Mouse (Mus musculus) adrenal gland, postnatal 4 days (tissue): ENCODE results near the gene Dip2a. TPM values are rescaled to one million over a fixed set of nuclear protein-coding genes. Genes with fewer than 3 reads are reported as not detected.

ENCODE experiments used
- DNase-seq, 2 experiments: peaks; one replicate each; pipeline ENCODE4 v3.0.0; 2021 to 2022; ENCODE audit warnings: low spot score in 2 of 2, mixed read lengths in 2 of 2
- total RNA-seq, 2 experiments: library from RNA; stranded (reverse); gene quantifications; 2 replicates each; pipeline ENCODE4 v1.2.3; 2021

Dip2a gene
- total RNA-seq, 2 experiments from 2014 or later, result 39.8 to 42.4 TPM

GRCm38 (mm10) chr10:76316194-76316593, 28.9 kb downstream of the Dip2a start:
- no peak for DNase-seq

DNA sequence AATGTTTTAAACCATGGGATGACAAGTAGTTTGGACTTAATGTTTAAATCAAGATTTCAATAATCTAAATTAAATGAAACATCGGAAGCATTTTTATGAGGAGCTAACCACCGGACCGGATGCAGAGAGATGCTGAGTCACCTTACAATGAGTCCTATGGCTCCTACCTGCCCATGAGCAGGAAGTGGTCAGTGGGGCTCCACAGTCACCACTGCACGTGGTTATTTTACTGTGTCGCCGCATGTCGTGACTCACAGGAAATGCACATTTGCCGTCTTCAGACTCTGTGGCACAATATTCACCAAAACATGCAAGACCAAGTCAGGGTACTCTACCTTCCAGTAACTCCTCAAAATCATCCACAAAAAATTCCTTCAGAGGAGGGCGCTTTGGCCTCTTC, 38.4 kb downstream of the Dip2a start:
- no peak for DNase-seq

- DNase-seq, result no peak
Measured at GRCm38 (mm10) chr10:76300133-76300532, 45.0 kb downstream of the Dip2a start.

DNA sequence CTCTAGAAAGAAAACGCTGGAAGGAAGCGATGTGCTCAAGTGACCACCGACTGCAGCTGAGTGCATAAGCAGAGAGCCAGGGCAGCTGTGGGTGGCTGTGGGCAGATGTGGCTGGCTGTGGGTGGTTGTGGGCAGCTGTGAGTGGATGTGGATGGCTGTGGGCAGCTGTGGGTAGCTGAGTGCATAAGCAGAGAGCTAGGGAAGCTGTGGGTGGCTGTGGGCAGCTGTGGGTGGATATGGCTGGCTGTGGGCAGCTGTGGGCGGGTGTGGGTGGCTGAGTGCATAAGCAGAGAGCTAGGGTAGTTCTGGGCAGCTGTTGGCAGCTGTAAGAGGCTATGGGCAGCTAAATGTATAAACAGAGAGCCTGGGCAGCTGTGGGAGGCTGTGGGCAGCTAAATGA, 51.9 kb downstream of the Dip2a start:
- no peak for DNase-seq

GRCm38 (mm10) chr10:76289936-76290671, 55.0 kb downstream of the Dip2a start:
- DNase-seq, result no peak

GRCm38 (mm10) chr10:76289052-76289451, 56.0 kb downstream of the Dip2a start:
- no peak for DNase-seq

DNA sequence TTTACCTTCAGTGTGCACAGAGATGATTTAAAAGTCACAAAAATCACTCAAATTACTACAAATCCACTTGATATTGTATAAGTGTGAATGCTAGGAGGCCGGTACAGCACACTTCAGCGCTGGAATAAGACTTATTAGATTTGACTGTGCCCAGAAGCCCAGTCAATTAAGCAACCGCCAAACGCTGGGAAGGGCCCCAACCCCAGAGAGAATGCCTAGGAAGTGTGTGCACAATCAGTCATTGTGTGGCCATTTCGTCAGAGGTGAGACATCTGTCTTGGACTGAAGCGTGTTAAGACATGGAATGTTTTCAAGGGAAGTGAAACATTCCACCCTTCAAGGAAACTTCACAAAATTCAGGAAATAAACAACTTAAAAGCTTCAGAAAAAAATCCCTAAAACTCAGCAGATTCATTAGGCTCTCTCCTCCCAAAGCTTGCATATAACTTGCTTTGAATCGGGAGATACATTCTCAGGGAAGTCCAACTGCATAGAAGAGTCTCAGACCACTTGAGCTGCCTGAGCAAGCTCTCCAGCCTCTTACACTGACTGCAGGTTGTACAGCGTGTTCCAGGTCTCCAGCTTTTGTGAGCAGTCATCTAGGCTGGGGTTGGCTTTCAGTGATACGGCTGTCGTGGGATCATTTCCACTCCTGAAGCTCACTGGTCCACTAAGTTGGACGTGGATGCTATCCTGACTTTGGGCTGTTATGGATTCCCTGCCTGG, 56.7 kb downstream of the Dip2a start:
- DNase-seq, result no peak

DNA sequence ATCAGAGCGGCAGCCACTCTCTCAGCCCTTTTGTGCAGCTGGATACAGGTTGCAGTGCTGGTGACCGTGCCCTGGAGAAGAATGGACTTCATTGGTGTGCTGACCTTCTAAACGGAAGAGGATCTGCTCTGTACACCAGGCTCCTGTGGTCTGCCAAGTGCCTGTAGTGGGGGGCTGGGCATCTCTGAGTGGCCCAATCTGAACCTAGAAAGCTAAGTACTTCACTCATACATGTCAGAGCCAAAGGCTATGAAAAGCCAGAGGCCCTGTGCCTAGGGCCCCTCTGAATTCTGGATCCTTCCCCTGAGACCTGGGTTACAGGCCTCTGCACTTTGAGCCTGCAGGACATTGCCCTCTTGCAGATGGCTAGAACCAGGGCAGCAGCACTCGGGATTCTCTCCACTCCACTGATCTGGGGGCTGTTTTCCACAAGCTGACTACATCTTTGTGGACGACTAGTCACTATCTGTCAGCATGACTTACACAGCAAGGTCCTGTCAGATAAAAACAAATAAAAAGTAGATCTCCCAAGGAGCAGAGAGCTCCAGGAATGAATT, 66.5 kb downstream of the Dip2a start:
- no peak for DNase-seq

- DNase-seq, result no peak
Measured at GRCm38 (mm10) chr10:76275256-76275655, 69.8 kb downstream of the Dip2a start.

- DNase-seq, result no peak
Measured at GRCm38 (mm10) chr10:76271238-76271637, 73.9 kb downstream of the Dip2a start.

DNA sequence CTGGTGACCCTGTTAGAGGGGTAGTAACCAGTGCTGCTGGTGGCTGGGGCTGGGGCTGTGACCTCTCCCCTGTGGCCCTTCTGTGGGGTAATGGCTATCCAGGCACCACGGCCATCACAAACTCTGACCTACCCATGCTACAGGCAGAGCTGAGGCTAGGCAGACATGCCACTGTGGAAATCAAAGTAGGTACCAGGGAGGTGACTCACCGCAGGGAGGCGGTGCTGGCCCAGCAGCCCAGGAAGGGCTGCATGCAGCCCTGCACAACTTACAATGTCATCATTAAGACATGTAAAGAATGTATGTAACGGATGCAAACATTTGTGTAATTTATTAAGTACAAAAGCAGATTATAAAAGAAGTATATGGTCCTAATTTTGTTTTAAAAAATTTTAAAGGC, 82.7 kb downstream of the Dip2a start:
- DNase-seq, result no peak

DNA sequence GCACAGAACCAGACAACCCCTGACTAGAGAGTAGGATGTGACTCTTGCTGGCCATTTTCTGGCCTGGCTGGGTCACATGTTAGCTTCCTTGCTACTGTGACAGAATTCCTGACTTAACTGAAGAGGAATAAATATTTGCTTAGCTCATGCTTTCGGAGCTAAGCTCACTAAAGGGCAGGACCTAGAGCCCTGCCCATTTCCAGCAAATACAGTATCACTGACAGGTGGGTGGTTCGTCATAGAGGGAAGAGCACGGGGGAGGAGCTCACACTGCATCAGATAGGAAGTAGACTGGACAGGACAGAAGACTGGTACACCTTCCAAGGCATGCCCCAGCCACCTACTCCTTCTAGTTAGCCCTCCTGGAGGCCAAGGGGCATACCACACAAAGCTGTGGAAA, 83.6 kb downstream of the Dip2a start:
- DNase-seq, result no peak

- DNase-seq, result no peak
Measured at GRCm38 (mm10) chr10:76260358-76261059, 84.6 kb downstream of the Dip2a start.

DNA sequence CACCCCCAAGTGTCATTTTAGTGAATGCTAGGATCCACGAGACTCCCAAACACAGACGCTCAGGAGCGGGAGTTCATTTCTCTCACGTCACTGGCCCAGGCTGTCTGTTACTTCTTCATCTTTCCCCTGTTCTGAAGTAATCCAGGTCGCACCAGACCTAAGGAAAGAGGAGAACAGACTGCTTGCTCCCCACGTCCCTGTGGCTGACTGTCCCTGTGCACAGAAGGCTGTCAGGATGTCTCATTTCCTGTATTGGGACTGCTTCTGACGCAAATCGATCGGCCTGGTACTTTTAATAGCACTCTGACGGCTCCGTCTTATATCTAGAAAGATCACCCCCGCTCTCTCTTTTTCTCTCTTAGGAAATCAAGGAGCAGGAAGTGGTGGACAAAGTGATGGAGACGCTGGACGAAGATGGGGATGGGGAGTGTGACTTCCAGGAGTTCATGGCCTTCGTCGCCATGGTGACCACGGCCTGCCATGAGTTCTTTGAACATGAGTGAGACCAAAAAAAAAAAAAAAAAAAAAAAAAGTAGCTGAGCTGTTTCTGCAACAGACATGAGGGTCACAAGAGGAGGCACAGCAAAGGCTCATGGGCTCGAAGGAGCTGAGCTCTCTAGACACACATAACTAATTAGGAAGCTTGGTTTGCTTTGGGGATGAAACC, 85.4 kb downstream of the Dip2a start:
- no peak for DNase-seq

DNA sequence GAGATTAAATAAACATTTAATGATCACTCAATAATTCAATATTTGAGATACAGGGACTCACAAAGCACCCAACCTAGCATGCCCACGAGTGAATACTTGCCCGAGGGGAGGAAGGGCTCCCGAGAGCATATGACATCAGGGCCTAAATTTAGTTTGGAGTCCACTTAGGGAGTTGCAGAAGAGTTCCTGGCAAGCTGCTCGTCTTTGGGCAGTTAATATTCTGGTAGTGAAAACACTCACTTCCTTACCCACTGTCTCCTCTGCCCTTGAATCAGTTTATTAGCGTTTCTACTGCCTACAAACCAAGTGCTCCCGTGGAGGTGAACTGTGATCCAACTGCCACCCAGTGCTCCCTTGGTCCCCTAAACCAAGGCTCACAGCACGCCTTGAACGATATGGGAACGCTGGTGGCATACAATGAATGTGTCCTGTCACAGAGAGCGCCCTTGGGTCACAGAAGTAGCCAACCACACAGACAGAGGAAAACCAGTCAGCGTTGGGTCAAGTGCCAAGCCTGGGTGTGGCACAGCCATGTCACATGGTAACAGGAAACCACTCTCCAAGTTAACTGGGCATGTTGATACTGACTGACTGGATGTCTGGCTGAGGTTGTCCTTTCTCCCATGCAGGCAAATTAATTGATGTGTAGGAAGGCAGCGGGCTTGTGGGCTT, 87.2 kb downstream of the Dip2a start:
- DNase-seq, result no peak

DNA sequence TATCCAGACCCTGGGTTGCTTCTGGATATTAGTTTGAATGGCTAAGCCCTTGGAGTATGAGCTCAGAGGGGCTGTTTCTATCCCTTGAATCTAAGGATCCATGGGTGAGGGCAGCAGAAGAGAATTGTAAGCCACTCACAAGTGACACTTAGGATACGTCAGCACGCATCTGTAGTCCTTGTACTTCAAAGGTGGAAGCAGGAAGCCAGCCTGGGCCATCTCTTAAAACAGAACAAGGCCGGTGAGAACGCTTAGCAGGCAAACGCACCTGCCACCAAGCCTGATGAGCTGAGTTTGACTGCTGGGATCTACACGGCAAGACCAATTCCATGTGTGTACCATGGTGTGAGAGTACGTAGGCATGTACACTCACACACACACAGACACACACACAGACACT, 87.9 kb downstream of the Dip2a start:
- DNase-seq, result no peak

DNA sequence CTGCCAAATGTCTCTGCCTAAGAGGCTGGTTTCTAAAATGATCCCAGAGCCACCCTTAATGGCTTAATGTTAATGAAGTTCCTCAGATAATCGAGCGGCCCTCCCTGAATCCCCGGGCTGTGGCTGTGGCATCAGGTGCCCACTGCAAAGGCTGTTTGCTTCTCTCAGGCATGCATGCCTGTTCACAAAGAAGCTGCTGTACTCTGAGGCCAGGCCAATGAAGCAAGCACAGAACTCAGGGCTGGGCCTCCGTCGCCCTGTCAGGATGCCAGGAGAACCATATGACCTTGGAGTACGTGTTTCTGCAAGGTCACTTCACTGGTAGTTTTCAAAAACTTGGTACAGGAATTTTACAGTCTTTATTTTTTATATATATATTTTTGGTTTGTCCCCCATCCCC, 89.5 kb downstream of the Dip2a start:
- no peak for DNase-seq

DNA sequence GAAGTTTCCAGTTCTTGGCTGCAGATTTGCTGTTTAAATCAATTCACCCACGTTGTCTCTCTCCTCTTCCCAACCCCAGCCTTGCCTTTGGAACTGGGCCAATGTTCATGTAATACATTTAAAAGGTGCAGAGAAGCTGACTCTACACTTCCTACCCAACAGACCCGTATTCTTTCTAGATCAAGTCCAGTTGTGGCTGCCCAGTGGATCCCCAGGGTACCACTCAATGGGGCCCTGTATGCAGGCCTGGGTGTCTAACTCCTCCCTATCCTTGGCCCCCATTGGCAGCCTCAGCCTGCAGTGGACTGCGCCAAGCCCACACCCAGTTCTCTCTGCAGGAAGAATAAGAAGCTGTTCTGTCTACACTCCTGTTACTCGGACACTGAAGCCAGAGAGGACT, 91.6 kb downstream of the Dip2a start, which contains the start of gene S100b:
TSS of gene S100b (plus strand) at position 318 of the 400 bp plus-strand sequence.
- DNase-seq, result no peak

DNA sequence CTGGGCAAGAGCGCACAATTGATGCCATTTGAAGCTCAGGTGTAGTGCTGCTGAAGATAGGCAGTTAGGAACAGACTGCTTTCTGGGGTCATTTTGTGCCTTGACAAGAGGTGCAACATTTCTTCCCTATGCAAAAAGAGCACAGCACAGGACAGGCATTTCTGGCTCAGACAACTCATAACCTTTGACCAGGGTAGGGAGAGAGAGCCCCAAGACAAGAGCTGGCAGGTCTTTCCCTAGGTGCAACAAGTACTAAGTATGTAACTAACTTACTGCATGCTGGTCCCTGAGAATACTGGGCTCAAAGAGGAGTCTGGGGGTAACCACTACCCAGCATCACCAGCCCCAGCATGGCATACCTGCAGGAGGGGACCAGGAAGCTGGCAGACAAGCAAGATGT, 92.0 kb downstream of the Dip2a start:
- no peak for DNase-seq

DNA sequence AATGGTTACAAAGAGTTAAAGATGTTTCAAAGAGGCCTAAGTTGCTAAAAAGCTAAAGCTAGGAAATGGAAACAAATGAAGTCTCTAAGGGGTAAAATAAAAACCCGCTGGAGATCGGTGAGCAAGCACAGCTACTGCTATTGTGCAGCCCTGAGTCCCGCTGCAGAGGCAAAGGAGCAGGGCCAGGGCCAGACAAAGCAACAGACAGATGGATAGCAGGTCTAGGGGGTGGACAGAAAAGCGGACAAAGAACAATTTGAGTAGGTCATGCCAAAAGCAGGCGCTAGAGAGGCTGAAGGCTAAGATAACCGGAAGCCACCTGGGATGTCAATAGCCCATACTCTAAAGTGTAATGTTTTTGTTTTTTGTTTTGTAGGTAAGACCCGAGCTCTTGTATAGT, 94.2 kb downstream of the Dip2a start:
- DNase-seq, result no peak

- no peak for DNase-seq
Measured at GRCm38 (mm10) chr10:76248647-76248968, 96.5 kb downstream of the Dip2a start.
